Mouse (Mus musculus): ENCODE measurements around the gene Wdr31. TPM values are rescaled to one million over a fixed set of nuclear protein-coding genes. Genes with fewer than 3 reads are reported as not detected.

Wdr31 gene
- polyA plus RNA-seq, 1 experiment from 2014 or later: 6.4 TPM

DNA sequence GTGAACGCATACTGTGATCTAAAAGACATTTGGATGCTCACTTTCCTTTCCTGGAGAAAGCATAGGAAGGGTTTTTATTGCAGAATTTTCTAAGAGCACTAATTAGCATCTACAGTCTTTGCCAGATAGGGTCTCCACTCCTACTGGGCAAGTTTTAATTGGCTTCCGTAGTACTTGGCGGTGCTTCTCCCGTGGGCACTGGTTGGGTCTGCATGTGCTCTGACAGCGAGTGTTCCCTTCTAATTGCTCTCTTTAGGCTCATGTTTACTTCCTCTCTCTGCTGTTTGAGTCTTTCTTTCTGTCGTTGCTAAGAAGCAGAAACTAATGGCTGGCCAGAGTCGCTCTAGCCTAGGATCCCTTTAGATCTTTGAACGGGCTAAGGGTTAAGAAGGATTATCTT lies 52.2 kb downstream of the Wdr31 start:
- no peak for ATAC-seq (replicated peaks; ENCODE audit: insufficient number of reproducible peaks, low FRiP score, low TSS enrichment, low read depth)
- H3K36me3 ChIP-seq (replicated peaks; ENCODE audit: control insufficient read depth, insufficient read depth, low read depth, low read length): peaks cover 16% of the 10 kb centered on the region
- WGBS: 88% methylated on average over 8 of the region's 8 CpGs

DNA sequence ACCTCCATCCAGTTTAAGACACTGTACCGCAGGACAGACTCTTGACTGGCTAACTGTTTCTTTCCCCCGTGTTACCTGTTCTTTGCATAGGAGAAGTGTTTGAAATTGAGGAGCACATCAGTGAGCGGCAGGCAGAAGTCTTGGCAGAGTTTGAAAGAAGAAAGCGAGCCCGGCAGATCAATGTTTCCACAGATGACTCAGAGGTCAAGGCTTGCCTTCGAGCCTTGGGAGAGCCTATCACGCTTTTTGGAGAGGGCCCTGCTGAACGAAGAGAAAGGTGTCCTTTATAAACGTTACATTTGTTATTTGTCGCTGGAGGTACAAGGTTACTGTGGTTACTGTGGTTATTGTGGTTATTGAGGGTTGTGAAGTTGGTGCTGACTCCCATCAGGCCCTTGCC lies 59.1 kb downstream of the Wdr31 start:
- WGBS: 94% methylated on average over 10 of the region's 10 CpGs
- H3K9me3 ChIP-seq (replicated peaks; ENCODE audit: control insufficient read depth, low read length): no peaks in the 10 kb centered on the region
- no peak overlapping the region for H3K4me2 ChIP-seq (ENCODE audit: low read depth, low read length)
- no peak for DNase-seq (ENCODE audit: low spot score)
- H3K9ac ChIP-seq (replicated peaks; ENCODE audit: low read length): no peak overlapping the region
- ATAC-seq (replicated peaks; ENCODE audit: insufficient number of reproducible peaks, low FRiP score, low TSS enrichment, low read depth): no peak
- H3K27ac ChIP-seq (replicated peaks; ENCODE audit: low read depth, low read length): no peak overlapping the region
- H3K36me3 ChIP-seq (replicated peaks; ENCODE audit: control insufficient read depth, insufficient read depth, low read depth, low read length): peaks cover 1% of the 10 kb centered on the region
- no peaks in the 10 kb centered on the region for H3K4me1 ChIP-seq (ENCODE audit: control insufficient read depth, insufficient read depth, low read length)
- H3K4me3 ChIP-seq (ENCODE audit: low read depth, low read length): no peak overlapping the region
- no peaks in the 10 kb centered on the region for H3K27me3 ChIP-seq (ENCODE audit: control insufficient read depth, insufficient read depth, low read length)

More for the DNA sequence above, 52.2 kb downstream of the Wdr31 start:
- Histone ChIP-seq H3K4me1 (ENCODE audit: control insufficient read depth, insufficient read depth, low read length) (no peaks in the 10 kb centered on the region), H3K9me3 (replicated peaks; ENCODE audit: control insufficient read depth, low read length) (no peaks in the 10 kb centered on the region), H3K27me3 (ENCODE audit: control insufficient read depth, insufficient read depth, low read length) (no peaks in the 10 kb centered on the region), H3K9ac (replicated peaks; ENCODE audit: low read length) (no peak overlapping the region), H3K4me3 (ENCODE audit: low read depth, low read length) (no peak overlapping the region), H3K27ac (replicated peaks; ENCODE audit: low read depth, low read length) (no peak overlapping the region), H3K4me2 (ENCODE audit: low read depth, low read length) (no peak overlapping the region)
- no peak for DNase-seq (ENCODE audit: low spot score)

DNA sequence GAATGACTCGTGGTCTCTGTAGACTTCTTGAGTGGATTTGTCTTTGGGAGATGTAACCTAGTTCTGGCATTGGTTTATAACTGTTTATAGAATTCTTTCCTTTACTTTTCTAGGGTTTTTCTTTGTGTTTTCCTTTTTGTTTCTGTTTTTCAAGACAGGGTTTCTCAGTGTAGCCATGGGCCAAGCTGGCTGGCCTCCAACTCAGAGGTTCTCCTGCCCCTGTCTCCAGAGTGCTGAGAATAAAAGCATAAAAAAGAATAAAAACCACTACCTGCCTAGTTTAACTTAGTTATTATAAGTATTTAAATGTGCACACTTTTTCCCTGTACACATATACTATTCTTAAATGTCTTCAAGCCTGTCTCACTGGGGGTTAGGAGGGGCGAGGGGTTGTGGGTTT lies 60.4 kb downstream of the Wdr31 start:
- no peak for DNase-seq (ENCODE audit: low spot score)
- Histone ChIP-seq H3K4me2 (ENCODE audit: low read depth, low read length) (peak overlapping the region; percentile 74; the same call in 1 of the 2 replicates), H3K27me3 (ENCODE audit: control insufficient read depth, insufficient read depth, low read length) (no peaks in the 10 kb centered on the region), H3K36me3 (replicated peaks; ENCODE audit: control insufficient read depth, insufficient read depth, low read depth, low read length) (no peaks in the 10 kb centered on the region; the same call in none of the 2 replicates), H3K9me3 (replicated peaks; ENCODE audit: control insufficient read depth, low read length) (no peaks in the 10 kb centered on the region), H3K9ac (replicated peaks; ENCODE audit: low read length) (no peak overlapping the region), H3K27ac (replicated peaks; ENCODE audit: low read depth, low read length) (no peak overlapping the region), H3K4me3 (ENCODE audit: low read depth, low read length) (peak overlapping the region; percentile 70), H3K4me1 (ENCODE audit: control insufficient read depth, insufficient read depth, low read length) (no peaks in the 10 kb centered on the region; the same call in 1 of the 2 replicates)
- no peak for ATAC-seq (replicated peaks; ENCODE audit: insufficient number of reproducible peaks, low FRiP score, low TSS enrichment, low read depth)
- WGBS: 90% methylated on average over 2 of the region's 2 CpGs

DNA sequence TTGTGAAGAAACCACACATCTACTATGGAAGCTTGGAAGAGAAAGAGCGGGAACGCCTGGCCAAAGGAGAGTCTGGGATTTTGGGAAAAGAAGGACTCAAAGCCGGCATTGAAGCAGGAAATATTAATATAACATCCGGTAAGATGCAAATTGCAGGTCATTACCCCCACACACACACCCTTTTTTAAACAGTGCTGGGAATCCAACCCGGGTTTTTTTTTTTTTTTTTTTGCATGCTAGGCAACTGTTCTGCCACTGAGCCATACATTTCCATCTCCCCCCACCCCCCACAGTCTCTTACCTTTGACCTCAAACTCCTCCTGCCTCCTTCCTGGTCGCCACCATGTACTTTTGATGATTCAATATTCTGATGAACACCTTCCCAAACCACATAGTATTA lies 61.1 kb downstream of the Wdr31 start:
- peak overlapping the region; percentile 84 for H3K9ac ChIP-seq (replicated peaks; ENCODE audit: low read length)
- H3K4me2 ChIP-seq (ENCODE audit: low read depth, low read length): peak overlapping the region; percentile 74
- H3K4me1 ChIP-seq (ENCODE audit: control insufficient read depth, insufficient read depth, low read length): no peaks in the 10 kb centered on the region; the same call in 1 of the 2 replicates
- no peaks in the 10 kb centered on the region for H3K27me3 ChIP-seq (ENCODE audit: control insufficient read depth, insufficient read depth, low read length)
- DNase-seq (ENCODE audit: low spot score): no peak
- no peaks in the 10 kb centered on the region; the same call in none of the 2 replicates for H3K36me3 ChIP-seq (replicated peaks; ENCODE audit: control insufficient read depth, insufficient read depth, low read depth, low read length)
- peak overlapping the region; percentile 70 for H3K4me3 ChIP-seq (ENCODE audit: low read depth, low read length)
- no peak overlapping the region for H3K27ac ChIP-seq (replicated peaks; ENCODE audit: low read depth, low read length)
- no peaks in the 10 kb centered on the region for H3K9me3 ChIP-seq (replicated peaks; ENCODE audit: control insufficient read depth, low read length)
- ATAC-seq (replicated peaks; ENCODE audit: insufficient number of reproducible peaks, low FRiP score, low TSS enrichment, low read depth): no peak
- WGBS: 43% methylated on average over 6 of the region's 6 CpGs

DNA sequence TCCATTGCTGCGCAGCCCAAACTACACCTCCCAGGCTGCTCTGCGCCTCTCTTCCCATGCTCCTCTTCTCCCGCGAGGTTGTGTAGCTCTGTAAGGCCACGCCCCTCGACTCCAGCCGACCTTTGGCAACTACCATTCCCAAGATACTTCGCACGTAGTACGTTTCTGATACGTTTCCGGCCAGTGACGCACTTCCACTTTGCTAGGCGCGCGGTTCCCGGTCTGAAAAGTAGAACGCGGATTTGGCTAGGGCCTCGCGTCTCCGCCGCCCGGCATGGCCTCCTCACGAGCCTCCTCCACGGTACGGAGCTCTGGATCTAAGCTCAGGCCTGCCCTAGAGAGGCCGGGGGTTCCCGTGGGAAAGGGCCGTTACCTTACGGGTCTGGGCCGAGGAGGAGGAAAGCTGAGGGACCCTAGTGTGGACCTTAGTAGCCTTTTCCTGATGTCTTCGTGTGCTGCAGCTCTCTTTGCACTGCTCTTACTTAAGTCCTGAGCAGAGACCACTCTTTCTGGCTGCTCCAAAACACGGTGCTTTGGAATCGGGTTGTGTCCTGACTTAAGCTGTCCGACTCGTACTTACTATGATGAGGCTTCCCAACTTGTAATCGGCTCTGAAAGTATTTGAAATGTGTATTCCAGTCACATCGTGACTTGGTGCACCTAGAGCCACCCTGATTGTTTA lies 62.0 kb downstream of the Wdr31 start, which contains the start of the genes Cdc26 and Prpf4:
Cdc26 (minus strand) TSS at position 42 of the 682 bp plus-strand sequence.
Prpf4 (plus strand) TSS at position 197 of the 682 bp plus-strand sequence.
- H3K27ac ChIP-seq (replicated peaks; ENCODE audit: low read depth, low read length): peak within 1 kb of the TSS; percentile 63
- peak within 1 kb of the TSS; percentile 70 for H3K4me3 ChIP-seq (ENCODE audit: low read depth, low read length)
- DNase-seq (ENCODE audit: low spot score): peak; percentile 100
- H3K27me3 ChIP-seq (ENCODE audit: control insufficient read depth, insufficient read depth, low read length): no peaks in the 10 kb centered on the region
- H3K9me3 ChIP-seq (replicated peaks; ENCODE audit: control insufficient read depth, low read length): no peaks in the 10 kb centered on the region
- H3K9ac ChIP-seq (replicated peaks; ENCODE audit: low read length): peak within 1 kb of the TSS; percentile 84
- peak; percentile 98 for ATAC-seq (replicated peaks; ENCODE audit: insufficient number of reproducible peaks, low FRiP score, low TSS enrichment, low read depth)
- WGBS: under 1% methylated on average over 39 of the region's 39 CpGs
- no peaks in the 10 kb centered on the region; the same call in none of the 2 replicates for H3K36me3 ChIP-seq (replicated peaks; ENCODE audit: control insufficient read depth, insufficient read depth, low read depth, low read length)
- H3K4me2 ChIP-seq (ENCODE audit: low read depth, low read length): peak within 1 kb of the TSS; percentile 74
- no peaks in the 10 kb centered on the region; the same call in 1 of the 2 replicates for H3K4me1 ChIP-seq (ENCODE audit: control insufficient read depth, insufficient read depth, low read length)

DNA sequence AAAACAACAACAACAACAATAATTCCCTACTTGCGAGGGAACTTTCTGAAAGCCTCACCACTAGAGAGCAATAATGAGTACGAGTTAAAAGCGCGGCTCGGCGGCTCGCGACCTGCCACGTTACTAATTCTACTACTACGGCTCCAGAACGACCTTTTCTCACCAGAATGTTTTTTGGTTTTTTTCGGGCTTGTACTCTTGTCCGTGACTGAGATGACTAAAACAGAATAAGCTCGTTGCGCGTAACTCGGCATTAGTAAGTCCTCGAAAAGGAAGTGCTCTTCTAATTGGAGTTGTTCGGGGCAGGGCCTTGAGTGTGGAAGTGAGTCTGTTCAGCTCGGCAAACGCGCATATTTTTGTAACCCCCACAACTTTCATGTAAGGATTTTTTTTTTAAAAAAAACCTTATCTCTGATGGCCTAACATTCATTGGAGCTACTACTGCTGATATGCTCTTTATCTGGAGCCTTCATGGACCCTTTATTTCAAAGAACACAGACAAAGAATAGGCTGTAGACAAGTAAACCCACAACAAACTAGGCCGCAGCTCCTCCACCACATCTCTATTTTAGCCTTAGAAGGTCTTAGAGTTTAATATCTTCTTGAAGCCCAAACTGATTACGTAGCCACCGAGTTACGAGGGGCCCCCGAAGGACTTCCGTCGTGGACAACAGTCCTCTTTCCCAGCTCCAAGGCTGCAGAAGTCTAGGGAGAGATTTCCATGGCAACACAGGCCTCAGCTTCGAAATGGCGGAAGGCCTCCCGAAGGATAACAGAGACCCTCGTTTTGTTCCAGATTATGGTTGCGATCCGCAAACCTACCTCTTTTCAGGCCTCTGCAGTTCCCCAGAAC lies 62.7 kb downstream of the Wdr31 start:
- no peaks in the 10 kb centered on the region; the same call in 1 of the 2 replicates for H3K4me1 ChIP-seq (ENCODE audit: control insufficient read depth, insufficient read depth, low read length)
- peak overlapping the region; percentile 52 for H3K27ac ChIP-seq (replicated peaks; ENCODE audit: low read depth, low read length)
- WGBS: under 1% methylated on average over 35 of the region's 35 CpGs
- no peak; the same call in 1 of the 2 replicates for ATAC-seq (replicated peaks; ENCODE audit: insufficient number of reproducible peaks, low FRiP score, low TSS enrichment, low read depth)
- H3K9me3 ChIP-seq (replicated peaks; ENCODE audit: control insufficient read depth, low read length): no peaks in the 10 kb centered on the region
- peak overlapping the region; percentile 84 for H3K9ac ChIP-seq (replicated peaks; ENCODE audit: low read length)
- DNase-seq (ENCODE audit: low spot score): peak; percentile 87
- H3K27me3 ChIP-seq (ENCODE audit: control insufficient read depth, insufficient read depth, low read length): no peaks in the 10 kb centered on the region
- no peaks in the 10 kb centered on the region; the same call in 1 of the 2 replicates for H3K36me3 ChIP-seq (replicated peaks; ENCODE audit: control insufficient read depth, insufficient read depth, low read depth, low read length)
- H3K4me2 ChIP-seq (ENCODE audit: low read depth, low read length): peak overlapping the region; percentile 32
- peak overlapping the region; percentile 70 for H3K4me3 ChIP-seq (ENCODE audit: low read depth, low read length)

DNA sequence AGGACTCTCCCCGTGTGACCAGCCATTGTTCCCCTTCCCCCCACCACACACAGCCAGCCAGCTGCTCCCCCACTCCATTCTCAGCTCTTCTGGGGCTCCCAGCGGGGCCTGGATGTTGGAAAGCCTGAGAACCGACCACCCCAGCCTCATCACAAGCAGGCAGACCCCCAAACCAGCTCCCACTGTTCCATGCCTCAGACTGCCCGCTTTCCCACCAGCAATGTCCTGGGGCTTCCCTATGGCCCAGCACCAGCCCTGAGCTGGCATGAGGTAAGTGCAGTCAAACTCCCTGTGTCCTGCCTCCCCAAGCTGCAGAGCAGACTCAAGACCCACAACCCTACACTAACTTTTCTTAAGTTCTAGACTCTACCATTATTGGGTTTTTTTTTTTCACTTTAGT lies 64.6 kb downstream of the Wdr31 start:
- H3K4me2 ChIP-seq (ENCODE audit: low read depth, low read length): no peak overlapping the region
- H3K9me3 ChIP-seq (replicated peaks; ENCODE audit: control insufficient read depth, low read length): no peaks in the 10 kb centered on the region
- no peak overlapping the region for H3K27ac ChIP-seq (replicated peaks; ENCODE audit: low read depth, low read length)
- DNase-seq (ENCODE audit: low spot score) (no peak), ATAC-seq (replicated peaks; ENCODE audit: insufficient number of reproducible peaks, low FRiP score, low TSS enrichment, low read depth) (no peak)
- no peak overlapping the region for H3K4me3 ChIP-seq (ENCODE audit: low read depth, low read length)
- WGBS: 85% methylated on average over 4 of the region's 4 CpGs
- peaks cover 8% of the 10 kb centered on the region for H3K36me3 ChIP-seq (replicated peaks; ENCODE audit: control insufficient read depth, insufficient read depth, low read depth, low read length)
- H3K9ac ChIP-seq (replicated peaks; ENCODE audit: low read length): no peak overlapping the region
- no peaks in the 10 kb centered on the region; the same call in 1 of the 2 replicates for H3K4me1 ChIP-seq (ENCODE audit: control insufficient read depth, insufficient read depth, low read length)
- no peaks in the 10 kb centered on the region for H3K27me3 ChIP-seq (ENCODE audit: control insufficient read depth, insufficient read depth, low read length)
